Mouse (Mus musculus) lung, embryonic 16.5 days (tissue): Measurements from ENCODE around the gene Myd88. TPM values are rescaled to one million over a fixed set of nuclear protein-coding genes. Genes with fewer than 3 reads are reported as not detected.

Experiments
- ATAC-seq: fragments of 200-750 bp; cut with Nextera tagmentation; 2 replicates; pipeline ENCODE4 v1.8.0; 2017; ENCODE audit warnings: low read depth, mild to moderate bottlenecking, moderate library complexity
- H3K27ac ChIP-seq: fragments of 300-500 bp; sonication (generic); 2 replicates; pipeline ENCODE4 v1.5.1; 2014; ENCODE audit warnings: mild to moderate bottlenecking, control low read depth, low read length
- H3K27me3 ChIP-seq: fragments of 300-500 bp; sonication (generic); 2 replicates; pipeline ENCODE4 v1.6.1; 2014; ENCODE audit warnings: low read depth, low read length, mixed read lengths; ENCODE audit not compliant: control insufficient read depth, insufficient read depth
- H3K36me3 ChIP-seq: fragments of 300-500 bp; sonication (generic); 2 replicates; pipeline ENCODE4 v1.6.1; 2014; ENCODE audit warnings: low read length; ENCODE audit not compliant: control insufficient read depth, insufficient read depth
- H3K4me1 ChIP-seq: fragments of 300-500 bp; sonication (generic); replicated peaks from 2 replicates; pipeline ENCODE4 v1.6.1; 2014; ENCODE audit warnings: low read length, mixed read lengths; ENCODE audit not compliant: control insufficient read depth, insufficient read depth
- H3K4me2 ChIP-seq: fragments of 300-500 bp; sonication (generic); 2 replicates; pipeline ENCODE4 v1.6.1; 2014; ENCODE audit warnings: low read depth, low read length, control low read depth
- H3K4me3 ChIP-seq: fragments of 300-500 bp; sonication (generic); 2 replicates; pipeline ENCODE4 v1.5.1; 2014; ENCODE audit warnings: mild to moderate bottlenecking, low read length, control low read depth
- H3K9ac ChIP-seq: fragments of 300-500 bp; sonication (generic); 2 replicates; pipeline ENCODE4 v1.6.1; 2014; ENCODE audit warnings: low read length, control low read depth
- H3K9me3 ChIP-seq: fragments of 300-500 bp; sonication (generic); 2 replicates; pipeline ENCODE4 v1.6.1; 2016; ENCODE audit warnings: low read length; ENCODE audit not compliant: control insufficient read depth
- WGBS: fragments of 180-500 bp; shearing (Covaris S2); extraction: QIAGEN DNeasy Blood & Tissue Kit; methylation state at CpG from one replicate; pipeline ENCODE4 v1.1.7; 2014; 5-methylcytosine and 5-hydroxymethylcytosine counted together
- polyA plus RNA-seq: library from polyadenylated mRNA; unstranded; fragments of >200 nt; fragmentation: Nextera tagmentation; extraction: Ambion mirVana; gene quantifications from 2 replicates; pipeline ENCODE4 v1.2.1, GENCODE M21; 2015

Gene Myd88
- polyA plus RNA-seq, 1 experiment from 2014 or later: 36.5 TPM

DNA sequence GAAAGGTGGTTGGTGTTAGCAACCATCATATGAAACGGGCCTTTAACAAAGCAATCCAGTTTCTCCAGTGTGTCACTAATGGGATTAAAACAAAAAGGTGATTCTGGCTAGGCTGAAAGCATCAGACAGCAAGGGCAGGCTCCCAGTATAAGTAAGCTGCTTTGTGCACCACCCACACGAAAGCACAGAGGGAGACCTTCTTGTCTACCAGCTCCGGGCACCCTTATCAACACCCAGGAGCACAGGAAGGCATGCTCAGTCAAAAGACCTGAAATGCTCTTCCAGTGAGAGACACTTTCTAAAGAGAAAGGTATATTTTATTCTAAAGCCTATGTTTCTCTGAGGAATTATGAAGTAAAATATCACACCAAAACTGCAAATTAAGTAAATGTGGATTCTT lies 50.4 kb downstream of the Myd88 start:
- no peak overlapping the region for H3K27ac ChIP-seq
- H3K9me3 ChIP-seq: no peaks in the 10 kb centered on the region
- H3K9ac ChIP-seq: no peak overlapping the region
- ATAC-seq: no peak
- H3K4me1 ChIP-seq: no peaks in the 10 kb centered on the region
- no peak overlapping the region for H3K4me2 ChIP-seq
- H3K4me3 ChIP-seq: no peak overlapping the region
- WGBS: 85% methylated on average over 3 of the region's 3 CpGs
- no peaks in the 10 kb centered on the region; the same call in 1 of the 2 replicates for H3K36me3 ChIP-seq
- no peaks in the 10 kb centered on the region for H3K27me3 ChIP-seq

Other genes starting within 250 kb of the Myd88 start
- 17.2 and 18.6 TPM in 2 replicates for gene Plcd1, start 247.9 kb downstream of the Myd88 start, polyA plus RNA-seq
- 2.1 and 2.4 TPM in 2 replicates for gene Dlec1, start 238.9 kb downstream of the Myd88 start, polyA plus RNA-seq
- gene Acaa1b, start 184.3 kb downstream of the Myd88 start, polyA plus RNA-seq: 1.3 and 2.5 TPM in 2 replicates
- gene Gm47289, start 182.2 kb downstream of the Myd88 start, polyA plus RNA-seq: not detected in 2 replicates
- not detected in 2 replicates for gene Slc22a13, start 132.3 kb downstream of the Myd88 start, polyA plus RNA-seq
- gene Oxsr1, start 19.0 kb downstream of the Myd88 start, polyA plus RNA-seq: 9.3 and 9.8 TPM in 2 replicates
- gene Acaa1a, start 1.7 kb downstream of the Myd88 start, polyA plus RNA-seq: 111 and 123 TPM in 2 replicates
- gene Xylb, start 16.0 kb upstream of the Myd88 start, polyA plus RNA-seq: 5.1 and 5.2 TPM in 2 replicates
- 0.06 and 0.13 TPM in 2 replicates for gene Slc22a14, start 24.1 kb upstream of the Myd88 start, polyA plus RNA-seq
- gene Acvr2b, start 60.7 kb upstream of the Myd88 start, polyA plus RNA-seq: 7.1 and 10.8 TPM in 2 replicates
- gene Exog, start 103.5 kb upstream of the Myd88 start, polyA plus RNA-seq: 23.5 and 27.3 TPM in 2 replicates
- gene Scn5a, start 237.6 kb upstream of the Myd88 start, polyA plus RNA-seq: 0.67 and 0.80 TPM in 2 replicates